Mouse (Mus musculus): ENCODE data around the gene Mgat5. TPM values are rescaled to one million over a fixed set of nuclear protein-coding genes. Genes with fewer than 3 reads are reported as not detected.

Gene Mgat5
- polyA plus RNA-seq, 1 experiment = under 0.01 TPM

DNA sequence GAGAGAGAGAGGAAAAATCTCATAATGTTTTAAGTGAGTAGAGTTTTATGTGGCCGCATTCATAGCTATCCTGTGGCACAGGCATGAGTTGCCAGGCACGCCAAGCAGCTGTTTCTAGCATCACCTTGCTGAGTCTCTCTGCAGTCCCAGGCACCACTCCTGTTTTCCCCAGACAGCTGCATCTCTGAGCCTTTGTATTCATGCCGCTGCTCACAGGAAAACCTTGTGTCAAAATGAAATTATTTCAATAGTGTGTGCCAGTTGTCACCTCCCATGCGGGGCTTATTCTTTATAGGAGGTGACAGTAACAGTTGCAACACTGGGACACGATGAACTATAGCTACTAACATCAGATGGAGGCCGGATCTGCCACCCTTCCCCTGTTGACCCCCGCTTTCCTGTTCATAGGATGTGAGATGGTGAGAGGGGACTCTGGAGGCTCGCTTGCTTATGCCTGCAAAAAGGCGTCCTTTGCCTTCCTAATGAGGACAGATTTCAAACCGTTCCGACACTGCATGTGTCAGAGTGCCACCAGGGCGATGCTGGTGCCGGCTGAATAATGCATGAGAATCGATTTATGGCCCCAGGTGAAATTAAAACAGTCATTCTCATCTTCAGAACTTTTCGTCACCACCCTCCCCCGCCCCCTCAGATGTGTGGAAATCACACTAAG, 303.4 kb downstream of the Mgat5 start:
- Histone ChIP-seq H3K4me1 (ENCODE audit: control insufficient read depth) (no peaks in the 10 kb centered on the region), H3K36me3 (ENCODE audit: control insufficient read depth) (no peaks in the 10 kb centered on the region), H3K27me3 (ENCODE audit: control insufficient read depth) (no peaks in the 10 kb centered on the region), H3K4me3 (replicated peaks) (no peak overlapping the region), H3K9me3 (ENCODE audit: control insufficient read depth, low read length) (no peaks in the 10 kb centered on the region)
- no peak for TF ChIP-seq GATA1 (IDR thresholded peaks at IDR 0.05; ENCODE audit: low read length)
- no peak for TF ChIP-seq TAL1 (IDR thresholded peaks at IDR 0.05; ENCODE audit: low read length)

DNA sequence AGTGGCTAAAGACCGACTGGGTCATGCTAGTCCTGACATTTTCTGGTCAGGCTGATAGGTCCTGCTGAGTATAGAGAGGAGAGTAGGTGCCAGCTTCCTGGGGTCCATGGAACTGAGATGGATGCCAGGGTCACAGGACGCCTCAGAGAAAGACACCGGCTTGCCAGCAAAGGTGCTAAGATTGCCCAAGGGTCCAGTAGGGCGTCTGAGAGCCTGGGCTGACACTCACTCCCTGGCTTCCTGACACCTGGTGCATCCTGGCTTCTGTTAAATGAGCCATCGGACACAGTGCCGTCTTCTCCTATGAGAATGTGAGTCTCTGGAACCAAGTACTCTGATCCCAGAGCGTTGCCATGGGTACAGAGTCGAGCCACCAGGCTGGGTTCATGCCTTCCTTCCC, 304.1 kb downstream of the Mgat5 start:
- Histone ChIP-seq H3K9me3 (ENCODE audit: control insufficient read depth, low read length) (no peaks in the 10 kb centered on the region), H3K4me3 (replicated peaks) (no peak overlapping the region), H3K36me3 (ENCODE audit: control insufficient read depth) (no peaks in the 10 kb centered on the region), H3K4me1 (ENCODE audit: control insufficient read depth) (no peaks in the 10 kb centered on the region), H3K27me3 (ENCODE audit: control insufficient read depth) (no peaks in the 10 kb centered on the region)
- TF ChIP-seq TAL1 (IDR thresholded peaks at IDR 0.05; ENCODE audit: low read length) (no peak), GATA1 (IDR thresholded peaks at IDR 0.05; ENCODE audit: low read length) (no peak)

- Histone ChIP-seq H3K27me3 (ENCODE audit: control insufficient read depth) (no peaks in the 10 kb centered on the region), H3K9me3 (ENCODE audit: control insufficient read depth, low read length) (peaks cover 11% of the 10 kb centered on the region), H3K36me3 (ENCODE audit: control insufficient read depth) (no peaks in the 10 kb centered on the region), H3K4me3 (replicated peaks) (no peak overlapping the region), H3K4me1 (ENCODE audit: control insufficient read depth) (no peaks in the 10 kb centered on the region)
- TF ChIP-seq TAL1 (IDR thresholded peaks at IDR 0.05; ENCODE audit: low read length) (no peak), GATA1 (IDR thresholded peaks at IDR 0.05; ENCODE audit: low read length) (no peak)
Measured at GRCm38 (mm10) chr1:127511362-127511761, 306.5 kb downstream of the Mgat5 start.

DNA sequence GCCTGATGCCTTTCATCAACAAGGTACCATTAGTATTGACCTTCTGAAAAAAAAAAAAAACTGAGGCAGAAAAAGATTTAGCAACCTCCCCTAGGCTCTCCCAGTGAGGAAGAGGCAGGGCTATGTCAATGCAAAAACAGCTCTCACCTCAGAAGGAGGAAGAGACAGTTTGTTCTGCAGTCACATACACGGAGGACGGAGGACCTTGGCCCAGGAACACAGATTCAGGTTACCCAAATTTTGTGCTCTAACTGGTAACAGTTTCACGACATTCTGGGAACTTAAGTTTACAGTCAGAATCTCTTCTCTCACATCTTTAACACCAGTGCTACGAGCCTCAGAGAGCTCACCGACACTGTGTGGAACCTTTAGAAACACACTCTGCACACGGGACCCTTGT, 307.9 kb downstream of the Mgat5 start:
- no peak for TF ChIP-seq GATA1 (IDR thresholded peaks at IDR 0.05; ENCODE audit: low read length)
- no peak for TF ChIP-seq TAL1 (IDR thresholded peaks at IDR 0.05; ENCODE audit: low read length)
- H3K4me3 ChIP-seq (replicated peaks) = no peak overlapping the region
- peaks cover 14% of the 10 kb centered on the region for H3K9me3 ChIP-seq (ENCODE audit: control insufficient read depth, low read length)
- no peaks in the 10 kb centered on the region for H3K27me3 ChIP-seq (ENCODE audit: control insufficient read depth)
- no peaks in the 10 kb centered on the region for H3K36me3 ChIP-seq (ENCODE audit: control insufficient read depth)
- H3K4me1 ChIP-seq (ENCODE audit: control insufficient read depth) = no peaks in the 10 kb centered on the region

GRCm38 (mm10) chr1:127513140-127513539, 308.3 kb downstream of the Mgat5 start:
- Histone ChIP-seq H3K4me3 (replicated peaks) (no peak overlapping the region), H3K9me3 (ENCODE audit: control insufficient read depth, low read length) (peaks cover 14% of the 10 kb centered on the region), H3K4me1 (ENCODE audit: control insufficient read depth) (no peaks in the 10 kb centered on the region), H3K27me3 (ENCODE audit: control insufficient read depth) (no peaks in the 10 kb centered on the region), H3K36me3 (ENCODE audit: control insufficient read depth) (no peaks in the 10 kb centered on the region)
- no peak for TF ChIP-seq GATA1 (IDR thresholded peaks at IDR 0.05; ENCODE audit: low read length)
- no peak for TF ChIP-seq TAL1 (IDR thresholded peaks at IDR 0.05; ENCODE audit: low read length)

- no peaks in the 10 kb centered on the region for H3K4me1 ChIP-seq (ENCODE audit: control insufficient read depth)
- H3K9me3 ChIP-seq (ENCODE audit: control insufficient read depth, low read length) = peaks cover 14% of the 10 kb centered on the region
- no peaks in the 10 kb centered on the region for H3K36me3 ChIP-seq (ENCODE audit: control insufficient read depth)
- TF ChIP-seq TAL1 (IDR thresholded peaks at IDR 0.05; ENCODE audit: low read length) (no peak), GATA1 (IDR thresholded peaks at IDR 0.05; ENCODE audit: low read length) (no peak)
- no peak overlapping the region for H3K4me3 ChIP-seq (replicated peaks)
- H3K27me3 ChIP-seq (ENCODE audit: control insufficient read depth) = no peaks in the 10 kb centered on the region
Measured at GRCm38 (mm10) chr1:127513664-127514063, 308.8 kb downstream of the Mgat5 start.

DNA sequence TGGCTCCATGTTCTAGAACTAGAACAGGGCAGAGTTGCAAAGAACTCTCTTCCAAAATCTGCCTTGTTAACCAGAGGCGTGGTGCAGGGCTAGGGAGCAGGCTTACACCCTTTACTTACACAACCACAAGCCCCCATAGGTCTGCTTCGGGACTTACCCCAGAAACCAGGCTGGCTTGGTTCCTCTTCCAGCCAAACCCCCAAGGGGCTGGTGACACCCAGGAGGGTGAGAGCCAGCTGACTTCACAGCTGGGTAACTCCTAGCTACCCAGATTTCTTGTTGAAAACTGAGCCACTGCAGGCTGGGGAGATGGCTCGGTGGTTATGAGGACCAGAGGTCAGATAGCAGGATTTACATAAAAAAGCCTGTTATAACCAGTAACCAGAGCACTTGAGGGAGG, 309.7 kb downstream of the Mgat5 start:
- TF ChIP-seq GATA1 (IDR thresholded peaks at IDR 0.05; ENCODE audit: low read length) (no peak), TAL1 (IDR thresholded peaks at IDR 0.05; ENCODE audit: low read length) (no peak)
- no peaks in the 10 kb centered on the region for H3K27me3 ChIP-seq (ENCODE audit: control insufficient read depth)
- peaks cover 14% of the 10 kb centered on the region for H3K9me3 ChIP-seq (ENCODE audit: control insufficient read depth, low read length)
- no peaks in the 10 kb centered on the region for H3K36me3 ChIP-seq (ENCODE audit: control insufficient read depth)
- no peak overlapping the region for H3K4me3 ChIP-seq (replicated peaks)
- no peaks in the 10 kb centered on the region for H3K4me1 ChIP-seq (ENCODE audit: control insufficient read depth)

GRCm38 (mm10) chr1:127514888-127515287, 310.1 kb downstream of the Mgat5 start:
- H3K9me3 ChIP-seq (ENCODE audit: control insufficient read depth, low read length) = peaks cover 14% of the 10 kb centered on the region
- TF ChIP-seq TAL1 (IDR thresholded peaks at IDR 0.05; ENCODE audit: low read length) (no peak), GATA1 (IDR thresholded peaks at IDR 0.05; ENCODE audit: low read length) (no peak)
- no peak overlapping the region for H3K4me3 ChIP-seq (replicated peaks)
- H3K27me3 ChIP-seq (ENCODE audit: control insufficient read depth) = no peaks in the 10 kb centered on the region
- H3K4me1 ChIP-seq (ENCODE audit: control insufficient read depth) = no peaks in the 10 kb centered on the region
- no peaks in the 10 kb centered on the region for H3K36me3 ChIP-seq (ENCODE audit: control insufficient read depth)

GRCm38 (mm10) chr1:127523364-127523763, 318.5 kb downstream of the Mgat5 start:
- H3K36me3 ChIP-seq (ENCODE audit: control insufficient read depth) = no peaks in the 10 kb centered on the region
- TF ChIP-seq TAL1 (IDR thresholded peaks at IDR 0.05; ENCODE audit: low read length) (no peak), GATA1 (IDR thresholded peaks at IDR 0.05; ENCODE audit: low read length) (no peak)
- H3K27me3 ChIP-seq (ENCODE audit: control insufficient read depth) = no peaks in the 10 kb centered on the region
- no peaks in the 10 kb centered on the region for H3K4me1 ChIP-seq (ENCODE audit: control insufficient read depth)
- no peaks in the 10 kb centered on the region for H3K9me3 ChIP-seq (ENCODE audit: control insufficient read depth, low read length)
- no peak overlapping the region for H3K4me3 ChIP-seq (replicated peaks)

Measured in erythroblast, embryonic 14.5 days (primary cell).